Mouse (Mus musculus) layer of hippocampus, adult 9-11 months (tissue): Measurements from ENCODE around the gene Cers3.

ENCODE experiments used
- DNase-seq: peaks from one replicate; pipeline ENCODE4 v3.0.0; 2022

Gene Cers3

GRCm38 (mm10) chr7:66786476-66786875, 43.2 kb downstream of the Cers3 start:
- DNase-seq = no peak

- no peak for DNase-seq
Observed at GRCm38 (mm10) chr7:66787816-66788215, 44.5 kb downstream of the Cers3 start.

- DNase-seq = no peak
Observed at GRCm38 (mm10) chr7:66789860-66790748, 46.8 kb downstream of the Cers3 start.

GRCm38 (mm10) chr7:66791022-66791421, 47.7 kb downstream of the Cers3 start:
- no peak for DNase-seq

- DNase-seq = no peak
Observed at GRCm38 (mm10) chr7:66796909-66797308, 53.6 kb downstream of the Cers3 start.

- DNase-seq = no peak
Observed at GRCm38 (mm10) chr7:66797345-66797744, 54.0 kb downstream of the Cers3 start.

- DNase-seq = no peak
Observed at GRCm38 (mm10) chr7:66798826-66799225, 55.5 kb downstream of the Cers3 start.

- no peak for DNase-seq
Observed at GRCm38 (mm10) chr7:66800784-66801183, 57.5 kb downstream of the Cers3 start.

- no peak for DNase-seq
Observed at GRCm38 (mm10) chr7:66801785-66802184, 58.5 kb downstream of the Cers3 start.

- no peak for DNase-seq
Observed at GRCm38 (mm10) chr7:66803798-66804197, 60.5 kb downstream of the Cers3 start.

GRCm38 (mm10) chr7:66806801-66807200, 63.5 kb downstream of the Cers3 start:
- no peak for DNase-seq

GRCm38 (mm10) chr7:66810436-66810835, 67.1 kb downstream of the Cers3 start:
- no peak for DNase-seq

- DNase-seq = no peak
Observed at GRCm38 (mm10) chr7:66811294-66811693, 68.0 kb downstream of the Cers3 start.

- DNase-seq = no peak
Observed at GRCm38 (mm10) chr7:66812289-66812688, 69.0 kb downstream of the Cers3 start.

- DNase-seq = no peak
Observed at GRCm38 (mm10) chr7:66812737-66813136, 69.4 kb downstream of the Cers3 start.

- DNase-seq = no peak
Observed at GRCm38 (mm10) chr7:66813172-66813571, 69.9 kb downstream of the Cers3 start.

GRCm38 (mm10) chr7:66815526-66815925, 72.2 kb downstream of the Cers3 start:
- no peak for DNase-seq

- no peak for DNase-seq
Observed at GRCm38 (mm10) chr7:66820034-66820433, 76.7 kb downstream of the Cers3 start.

GRCm38 (mm10) chr7:66830803-66831202, 87.5 kb downstream of the Cers3 start:
- no peak for DNase-seq

- no peak for DNase-seq
Observed at GRCm38 (mm10) chr7:66831295-66831694, 88.0 kb downstream of the Cers3 start.

GRCm38 (mm10) chr7:66839463-66840007, 96.2 kb downstream of the Cers3 start, which contains the start of gene Adamts17:
Gene Adamts17, plus strand, starts transcription at chr7:66839735.
- peak; percentile 96 for DNase-seq

GRCm38 (mm10) chr7:66840008-66840719, 96.9 kb downstream of the Cers3 start:
- DNase-seq = peak; percentile 42

- DNase-seq = peak; percentile 57
Observed at GRCm38 (mm10) chr7:66841165-66841564, 97.9 kb downstream of the Cers3 start.

GRCm38 (mm10) chr7:66842021-66842420, 98.7 kb downstream of the Cers3 start:
- peak; percentile 80 for DNase-seq
